Mouse (Mus musculus) spleen, postnatal 14 days (tissue): ENCODE measurements around the gene Rreb1.

Experiments
- DNase-seq, 2 experiments: peaks; one replicate each; pipeline ENCODE4 v3.0.0; 2021 to 2022; ENCODE audit warnings: low spot score in 2 of 2

The Rreb1 gene

DNA sequence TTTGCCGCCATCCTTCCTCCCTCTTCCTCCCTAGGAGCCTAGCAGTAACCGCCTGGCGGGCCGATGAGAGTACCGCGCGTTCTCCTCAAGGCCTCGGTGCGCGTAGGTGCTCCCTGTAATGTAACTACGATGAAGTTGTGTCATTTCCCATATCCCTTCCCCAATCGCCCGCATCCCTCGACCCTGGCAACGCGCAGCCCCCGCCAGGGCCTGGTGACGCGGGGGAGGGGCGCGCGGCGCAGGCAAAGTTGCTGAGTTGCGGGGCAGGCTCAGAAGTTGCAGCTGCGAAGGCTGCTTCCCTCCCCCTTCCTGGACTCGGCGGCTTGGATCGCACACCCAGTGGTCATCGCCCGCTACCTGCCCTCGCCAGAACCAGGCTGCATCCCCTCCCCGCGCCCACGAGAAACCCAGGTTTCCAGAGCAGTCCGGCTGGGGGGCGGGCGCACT is at the start of gene Rreb1:
TSS of gene Rreb1 (plus strand) at position 254 of the 447 bp plus-strand sequence.
- DNase-seq = peak; percentile 13 to 21

DNA sequence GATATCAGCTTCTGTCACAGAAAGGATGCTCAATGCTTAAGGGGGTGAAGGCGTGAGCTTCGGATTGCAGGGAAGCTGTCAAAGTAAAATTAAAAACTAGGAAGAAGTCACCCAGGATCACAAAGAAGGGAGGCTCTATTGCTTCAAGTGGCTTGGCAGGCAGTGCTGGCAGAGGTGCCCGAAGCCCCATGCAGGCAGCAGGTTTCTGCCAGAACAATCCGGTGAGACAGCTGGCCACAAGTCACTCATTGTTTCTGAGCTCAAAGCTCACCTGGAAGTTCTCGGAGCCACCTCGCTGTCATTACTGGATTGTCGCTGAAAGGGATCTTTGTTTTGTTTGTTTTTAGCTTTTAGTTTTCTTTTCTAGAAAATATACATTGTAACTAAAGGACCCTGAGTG is 49.6 kb upstream of the Rreb1 start:
- no peak for DNase-seq

GRCm38 (mm10) chr13:37731914-37732693 is 46.1 kb upstream of the Rreb1 start:
- DNase-seq = no peak

GRCm38 (mm10) chr13:37734501-37734900 is 43.7 kb upstream of the Rreb1 start:
- no peak for DNase-seq

DNA sequence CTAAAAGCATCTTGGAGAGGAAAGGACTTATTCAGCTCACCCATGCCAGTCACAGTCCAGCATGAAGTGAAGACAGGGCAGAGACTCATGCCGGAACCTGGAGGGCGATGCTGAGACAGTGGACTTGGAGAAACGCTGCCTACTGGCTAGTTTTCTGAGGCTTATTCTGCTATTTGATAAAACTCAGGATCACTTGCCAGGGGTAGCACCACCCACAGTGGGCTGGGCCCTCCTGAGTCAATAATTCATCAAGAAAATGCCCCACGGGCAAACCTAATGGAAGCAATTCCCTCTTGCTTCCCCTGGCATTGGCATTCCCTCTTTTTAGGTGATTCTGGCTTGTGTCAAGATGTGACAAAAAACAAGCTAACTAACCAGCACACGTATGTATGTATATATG is 38.1 kb upstream of the Rreb1 start:
- no peak for DNase-seq

- no peak for DNase-seq
Measured at GRCm38 (mm10) chr13:37740752-37741151, 37.4 kb upstream of the Rreb1 start.

DNA sequence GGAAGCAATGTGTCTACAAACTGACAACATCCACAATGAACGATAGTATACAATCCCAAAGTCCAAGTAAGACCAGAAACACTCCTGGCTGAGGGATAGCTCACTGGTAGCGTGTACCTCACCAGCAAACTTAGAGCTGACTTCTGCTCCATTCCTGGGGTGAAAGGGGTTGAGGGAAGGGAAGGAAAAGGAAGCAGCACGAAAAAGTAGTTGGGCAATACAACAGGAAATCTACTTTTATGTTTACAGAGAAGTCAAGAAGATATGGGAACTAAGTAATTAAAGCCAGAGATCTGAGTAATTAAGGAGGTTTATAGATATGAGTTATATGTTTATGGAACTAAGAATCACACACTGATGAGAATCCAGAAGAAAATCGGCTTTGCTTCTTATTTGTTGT is 36.0 kb upstream of the Rreb1 start:
- DNase-seq = no peak

DNA sequence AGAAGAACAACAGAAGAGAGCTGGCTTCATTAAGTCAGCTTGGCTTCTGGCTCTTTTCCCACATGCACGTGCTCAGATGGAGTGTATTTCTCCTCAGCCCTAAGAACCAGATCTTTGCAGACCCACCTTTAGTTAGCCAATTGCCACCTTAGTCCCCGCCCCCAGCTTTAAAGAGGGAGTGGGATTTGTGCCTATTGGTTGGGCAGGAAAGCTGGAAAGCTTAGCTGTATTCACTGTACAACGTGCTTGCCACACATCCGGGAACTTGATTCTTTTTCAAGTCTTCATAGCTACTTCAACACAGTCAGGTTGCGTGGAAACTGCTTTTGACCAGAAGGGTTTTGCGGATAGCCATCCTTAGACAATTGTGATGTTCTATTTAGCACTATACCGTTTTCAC is 30.7 kb upstream of the Rreb1 start:
- no peak for DNase-seq

- no peak for DNase-seq
Measured at GRCm38 (mm10) chr13:37749485-37749884, 28.7 kb upstream of the Rreb1 start.

GRCm38 (mm10) chr13:37751154-37751950 is 26.8 kb upstream of the Rreb1 start:
- DNase-seq = peak; percentile 10 to 31

- DNase-seq = no peak
Measured at GRCm38 (mm10) chr13:37759341-37760012, 18.7 kb upstream of the Rreb1 start.

DNA sequence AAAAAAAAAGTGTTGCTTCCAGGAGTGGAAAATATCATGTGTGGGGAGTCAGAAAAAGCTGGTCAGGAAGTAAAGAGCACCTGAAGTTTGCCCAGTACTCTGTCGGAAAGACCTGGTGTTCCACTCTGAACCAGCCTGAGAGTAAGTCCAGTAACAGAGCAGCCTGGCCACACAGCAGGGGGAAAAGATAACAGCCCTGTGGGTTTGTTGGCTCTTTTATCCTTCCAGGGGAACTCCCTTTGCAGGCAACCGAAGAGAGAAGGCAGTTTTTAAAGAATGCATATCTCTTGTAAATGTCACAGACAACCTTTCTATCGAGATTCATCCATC is 18.2 kb upstream of the Rreb1 start:
- no peak for DNase-seq

- no peak for DNase-seq
Measured at GRCm38 (mm10) chr13:37760373-37760772, 17.8 kb upstream of the Rreb1 start.

DNA sequence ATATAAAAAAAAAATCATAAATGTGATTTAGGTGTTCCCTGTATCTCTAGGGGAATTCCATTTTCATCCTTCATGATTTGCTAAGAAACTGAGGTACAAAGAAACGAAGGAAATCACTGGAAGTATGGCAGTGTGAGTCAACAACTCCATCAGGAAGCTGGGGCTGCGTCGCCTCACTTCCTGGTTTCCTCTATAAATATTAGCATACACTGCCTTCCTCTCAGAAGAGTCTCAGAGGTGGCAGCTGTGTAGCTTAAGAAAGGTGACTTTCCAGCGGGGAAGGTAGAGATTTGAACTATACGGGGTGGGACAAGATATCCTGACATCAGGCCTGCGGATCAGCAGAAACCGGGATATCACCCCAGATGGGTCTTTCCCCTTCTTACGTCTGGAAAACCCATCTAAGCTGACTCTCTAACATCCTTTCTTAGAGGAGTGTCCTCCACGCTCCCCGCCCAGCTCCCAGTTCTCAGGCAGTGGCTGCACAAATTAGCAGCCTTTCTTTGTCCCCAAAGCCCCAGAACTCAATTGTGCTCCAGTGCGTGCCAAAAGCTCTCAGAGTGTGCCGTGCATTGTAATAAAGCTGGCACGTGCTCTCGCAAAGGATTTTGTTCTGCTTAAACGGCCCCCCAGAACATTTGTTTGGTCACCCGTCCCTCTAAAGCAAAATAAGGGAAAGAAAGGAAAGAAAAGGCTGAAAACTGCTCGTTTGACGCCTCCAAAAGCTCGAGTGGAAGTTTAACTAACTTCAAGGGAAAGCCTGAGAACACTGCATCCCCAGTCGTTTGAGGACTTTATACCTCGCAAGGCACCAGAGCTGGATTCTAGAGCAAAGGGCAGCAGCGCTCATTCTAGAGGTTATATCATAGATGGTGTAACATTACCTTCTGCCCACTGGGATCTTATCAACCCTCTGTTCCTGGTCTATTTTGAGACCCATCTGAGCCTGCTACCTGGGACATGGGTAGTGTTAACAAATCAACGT is 17.0 kb upstream of the Rreb1 start:
- DNase-seq = no peak

DNA sequence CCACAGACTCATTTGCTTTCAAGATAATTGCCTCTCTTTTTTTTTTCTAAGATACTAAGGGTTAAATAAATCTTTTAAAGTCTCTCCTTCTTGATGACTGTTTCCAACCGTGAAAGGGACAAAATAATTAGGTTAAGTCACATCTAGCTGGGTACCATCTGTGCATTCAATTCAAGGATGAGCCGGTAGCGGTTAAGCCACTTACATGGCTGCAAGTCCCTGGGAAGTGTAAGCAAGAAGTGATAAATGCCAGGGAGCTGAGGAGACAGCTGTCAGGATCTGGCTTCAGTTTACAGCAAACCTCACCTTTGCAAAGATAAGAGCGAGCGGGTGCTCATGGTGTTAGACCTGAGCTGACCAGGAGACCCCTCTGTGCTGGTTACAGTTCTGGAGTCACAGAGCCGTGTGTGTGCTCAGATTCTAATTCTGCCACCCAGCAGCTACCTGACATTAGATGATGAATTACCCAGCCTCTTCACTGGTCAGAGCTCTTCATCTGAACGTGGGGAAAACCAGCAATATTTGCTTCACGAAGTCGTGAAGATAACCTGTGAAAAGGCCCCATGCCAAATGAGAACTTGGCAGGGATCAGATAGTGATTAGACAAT is 14.3 kb upstream of the Rreb1 start:
- no peak for DNase-seq

GRCm38 (mm10) chr13:37769777-37770176 is 8.4 kb upstream of the Rreb1 start:
- DNase-seq = no peak

- no peak for DNase-seq
Measured at GRCm38 (mm10) chr13:37773476-37773875, 4.7 kb upstream of the Rreb1 start.

DNA sequence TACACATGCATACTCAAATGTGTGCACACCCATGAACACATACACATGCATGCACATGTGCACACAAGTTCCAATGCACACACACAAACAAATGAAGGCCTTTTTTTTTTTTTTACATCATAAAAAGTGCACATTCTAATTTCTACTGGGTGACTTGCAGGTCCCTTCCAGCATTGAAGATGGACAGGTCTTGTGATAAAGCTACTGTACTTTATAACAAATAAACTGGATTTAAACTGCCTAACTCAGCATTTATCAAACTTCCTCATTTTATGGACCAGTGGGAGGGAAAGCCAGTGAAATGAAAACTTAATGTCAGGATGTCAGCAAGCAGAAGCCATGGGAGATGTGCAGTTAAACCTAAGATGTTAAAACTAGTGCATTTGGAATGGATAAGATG is 1.5 kb upstream of the Rreb1 start:
- no peak for DNase-seq

DNA sequence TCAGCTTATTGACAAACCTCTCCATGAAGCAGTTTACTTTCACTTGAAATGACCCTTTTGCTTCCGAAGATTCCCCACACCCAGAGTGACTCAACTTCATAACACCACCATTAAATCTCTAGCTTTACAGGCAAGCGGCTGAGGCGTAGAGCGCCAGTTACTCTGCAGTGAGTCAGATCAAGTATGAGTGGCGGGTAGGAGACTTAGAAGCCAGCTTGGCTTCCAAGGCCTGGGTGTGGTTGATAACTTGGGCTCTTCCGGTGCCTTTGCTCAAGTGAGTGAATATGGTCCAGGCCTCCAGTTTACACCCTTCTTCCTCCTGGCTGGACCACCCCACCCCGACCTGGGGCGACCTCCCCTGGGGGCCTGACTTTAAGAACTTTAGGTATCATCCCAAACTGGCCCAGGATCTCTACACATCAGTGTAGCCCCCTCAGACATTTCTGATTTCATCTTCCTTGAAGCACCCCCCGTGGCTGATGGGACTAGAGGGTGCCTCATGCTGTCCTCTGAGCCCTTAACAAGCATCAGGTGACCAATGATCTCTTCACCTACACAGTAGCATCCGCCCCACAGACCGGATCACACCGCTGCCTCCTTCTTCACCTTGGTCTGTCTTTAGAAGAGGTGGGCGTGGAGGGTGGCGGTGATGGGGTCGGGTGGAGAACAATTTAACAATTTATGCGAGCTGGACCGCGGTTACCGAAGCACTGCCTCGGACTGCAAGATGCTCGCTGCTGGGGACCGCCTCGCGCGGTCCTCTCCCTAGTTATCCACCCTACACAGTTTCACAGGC is 651 bp upstream of the Rreb1 start:
- DNase-seq = no peak

GRCm38 (mm10) chr13:37778594-37779231 is 513 bp downstream of the Rreb1 start:
- peak; percentile 10 to 21 for DNase-seq
